Mouse (Mus musculus): Measurements from ENCODE around the gene Top1. TPM values are rescaled to one million over a fixed set of nuclear protein-coding genes. Genes with fewer than 3 reads are reported as not detected.
A peak's percentile ranks its signal among the peaks of the same experiment; 100 is the strongest.

The Top1 gene
- polyA plus RNA-seq, 1 experiment, result 21.5 TPM

DNA sequence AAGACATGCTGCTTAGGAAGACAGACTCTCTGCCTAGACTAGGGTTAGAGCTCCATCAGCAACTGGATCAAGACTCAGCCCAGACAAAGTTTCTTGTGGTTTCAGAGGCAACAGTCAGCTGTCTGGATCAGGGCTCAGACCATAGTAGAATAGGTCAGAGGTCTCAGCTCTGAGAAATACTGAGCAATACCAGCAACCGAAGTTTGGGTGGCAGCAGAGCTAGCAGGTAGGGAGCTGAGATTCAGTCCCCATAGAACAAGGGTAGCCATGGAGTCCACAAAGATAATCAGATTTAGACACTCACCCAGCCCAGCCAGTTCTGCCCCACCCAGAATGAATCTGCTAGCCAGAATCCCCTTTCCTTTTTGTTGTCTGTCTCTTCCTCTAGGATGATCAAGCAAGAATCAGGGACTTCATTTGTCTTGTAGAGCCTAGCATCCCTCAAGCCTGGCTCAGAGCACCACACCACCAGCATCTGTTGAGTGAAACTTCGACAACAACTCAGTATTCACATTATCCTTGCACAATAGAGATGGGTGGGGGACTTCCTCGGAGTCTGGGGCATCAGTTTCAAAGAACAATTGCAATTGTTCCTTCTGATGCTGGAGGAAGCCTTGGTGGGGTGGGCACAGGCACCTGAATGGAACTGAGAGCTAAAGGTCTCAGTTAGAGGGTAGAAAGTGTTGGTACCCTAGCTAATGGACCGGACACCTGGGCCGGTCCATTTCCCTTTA is 32.3 kb upstream of the Top1 start:
- Histone ChIP-seq H3ac (ENCODE audit: control insufficient read depth, insufficient read length, low read depth) (no peak overlapping the region), H3K79me3 (ENCODE audit: low read depth) (no peaks in the 10 kb centered on the region), H3K36me3 (ENCODE audit: control insufficient read depth, insufficient read depth) (no peaks in the 10 kb centered on the region), H3K27me3 (ENCODE audit: control insufficient read depth, insufficient read depth, insufficient read length) (no peaks in the 10 kb centered on the region), H3K79me2 (ENCODE audit: control insufficient read depth, insufficient read depth) (no peaks in the 10 kb centered on the region), H3K4me3 (ENCODE audit: insufficient read depth, poor library complexity, severe bottlenecking) (no peak overlapping the region)
- TF ChIP-seq MAX (IDR thresholded peaks at IDR 0.05) (no peak), CTCF (IDR thresholded peaks at IDR 0.05; ENCODE audit: control insufficient read depth, insufficient read depth, insufficient read length) (no peak), USF1 (IDR thresholded peaks at IDR 0.05; ENCODE audit: low read depth) (no peak), FOSL1 (IDR thresholded peaks at IDR 0.05; ENCODE audit: insufficient read depth, low read length, poor library complexity, severe bottlenecking) (no peak), CEBPB (IDR thresholded peaks at IDR 0.05; ENCODE audit: low read depth) (no peak), MYOD1 (IDR thresholded peaks at IDR 0.05; ENCODE audit: control insufficient read depth, insufficient read length, low read depth) (no peak), MYOG (IDR thresholded peaks at IDR 0.05; ENCODE audit: control insufficient read depth, extremely low read depth, insufficient read length) (no peak)

DNA sequence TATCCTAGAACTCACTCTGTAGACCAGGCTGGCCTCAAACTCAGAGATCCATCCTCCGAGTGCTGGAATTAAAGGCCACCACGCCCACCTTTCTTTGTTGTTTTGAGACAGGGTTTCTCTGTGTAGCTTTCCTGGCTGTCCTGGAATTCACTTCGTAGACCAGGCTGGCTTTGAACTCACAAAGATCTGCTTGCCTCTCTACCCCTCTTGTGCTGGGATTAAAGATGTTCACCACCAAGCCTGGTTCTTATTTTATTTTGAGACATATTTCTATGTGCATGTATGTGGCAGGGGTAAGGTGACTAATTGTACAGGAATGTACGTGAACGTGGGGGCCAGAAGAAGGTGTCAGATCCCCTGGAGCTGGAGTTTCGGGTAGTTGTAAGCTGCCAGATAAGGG is 27.9 kb upstream of the Top1 start:
- Histone ChIP-seq H3K4me3 (ENCODE audit: insufficient read depth, poor library complexity, severe bottlenecking) (no peak overlapping the region), H3K36me3 (ENCODE audit: control insufficient read depth, insufficient read depth) (no peaks in the 10 kb centered on the region), H3ac (ENCODE audit: control insufficient read depth, insufficient read length, low read depth) (no peak overlapping the region), H3K79me3 (ENCODE audit: low read depth) (no peaks in the 10 kb centered on the region), H3K79me2 (ENCODE audit: control insufficient read depth, insufficient read depth) (no peaks in the 10 kb centered on the region), H3K27me3 (ENCODE audit: control insufficient read depth, insufficient read depth, insufficient read length) (no peaks in the 10 kb centered on the region)
- TF ChIP-seq MYOD1 (IDR thresholded peaks at IDR 0.05; ENCODE audit: control insufficient read depth, insufficient read length, low read depth) (no peak), USF1 (IDR thresholded peaks at IDR 0.05; ENCODE audit: low read depth) (no peak), MAX (IDR thresholded peaks at IDR 0.05) (no peak)

DNA sequence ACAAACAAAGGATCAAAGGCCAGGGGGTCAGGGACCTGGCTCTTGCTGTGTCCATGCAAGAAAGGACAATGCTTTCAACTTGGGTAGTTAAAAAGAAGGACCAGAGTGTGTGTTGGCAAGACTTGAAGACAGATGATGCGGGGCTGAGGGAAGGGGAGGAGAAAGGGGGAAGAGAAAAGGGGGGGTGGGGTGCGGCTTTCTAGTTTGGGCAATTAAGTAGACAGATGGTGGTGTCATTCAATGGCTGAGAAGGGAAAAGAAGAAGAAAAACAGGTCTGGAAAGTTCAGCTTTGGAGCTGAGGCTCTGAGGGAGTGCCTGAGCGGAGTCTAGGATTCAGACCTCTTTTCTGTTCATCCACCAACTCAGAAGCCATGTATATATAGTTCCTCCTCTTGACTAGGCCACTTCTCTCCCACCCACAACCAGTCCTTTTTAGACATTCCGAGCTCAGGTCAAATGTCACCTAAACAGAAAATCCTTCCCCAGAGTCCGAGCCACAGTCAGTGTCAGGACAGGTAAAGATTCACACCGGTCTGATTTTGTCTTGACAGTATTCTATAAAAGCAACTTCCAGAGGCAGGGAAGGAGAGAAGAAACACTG is 27.0 kb upstream of the Top1 start:
- H3K27me3 ChIP-seq (ENCODE audit: control insufficient read depth, insufficient read depth, insufficient read length), result no peaks in the 10 kb centered on the region
- no peak overlapping the region for H3ac ChIP-seq (ENCODE audit: control insufficient read depth, insufficient read length, low read depth)
- no peaks in the 10 kb centered on the region for H3K36me3 ChIP-seq (ENCODE audit: control insufficient read depth, insufficient read depth)
- H3K79me3 ChIP-seq (ENCODE audit: low read depth), result no peaks in the 10 kb centered on the region
- TF ChIP-seq CTCF (IDR thresholded peaks at IDR 0.05; ENCODE audit: control insufficient read depth, insufficient read depth, insufficient read length) (no peak), MYOD1 (IDR thresholded peaks at IDR 0.05; ENCODE audit: control insufficient read depth, insufficient read length, low read depth) (peak; percentile 57), MYOG (IDR thresholded peaks at IDR 0.05; ENCODE audit: control insufficient read depth, extremely low read depth, insufficient read length) (no peak), USF1 (IDR thresholded peaks at IDR 0.05; ENCODE audit: low read depth) (no peak), MAX (IDR thresholded peaks at IDR 0.05) (no peak), CEBPB (IDR thresholded peaks at IDR 0.05; ENCODE audit: low read depth) (no peak)
- no peak overlapping the region for H3K4me3 ChIP-seq (ENCODE audit: insufficient read depth, poor library complexity, severe bottlenecking)
- H3K79me2 ChIP-seq (ENCODE audit: control insufficient read depth, insufficient read depth), result no peaks in the 10 kb centered on the region

DNA sequence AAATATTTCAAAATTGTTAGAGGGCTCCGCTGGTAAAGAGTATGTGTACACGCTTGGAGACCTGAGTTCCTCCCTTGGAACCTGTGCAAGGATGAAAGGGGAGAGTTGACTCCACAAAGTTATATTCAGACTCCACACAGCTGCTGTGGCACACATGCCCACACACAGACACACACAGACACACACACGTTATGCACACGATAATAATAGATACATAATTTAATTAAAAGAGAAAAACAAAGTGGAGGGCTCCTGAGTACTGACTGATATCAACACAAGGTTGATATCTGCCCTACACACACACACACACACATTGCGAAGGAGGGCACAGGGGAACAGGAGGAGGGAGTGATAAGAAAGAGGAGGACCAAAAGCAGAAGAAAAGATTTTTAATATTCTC is 26.4 kb upstream of the Top1 start:
- Histone ChIP-seq H3K4me3 (ENCODE audit: insufficient read depth, poor library complexity, severe bottlenecking) (no peak overlapping the region), H3K79me2 (ENCODE audit: control insufficient read depth, insufficient read depth) (no peaks in the 10 kb centered on the region), H3K36me3 (ENCODE audit: control insufficient read depth, insufficient read depth) (no peaks in the 10 kb centered on the region), H3K27me3 (ENCODE audit: control insufficient read depth, insufficient read depth, insufficient read length) (no peaks in the 10 kb centered on the region), H3ac (ENCODE audit: control insufficient read depth, insufficient read length, low read depth) (no peak overlapping the region), H3K79me3 (ENCODE audit: low read depth) (no peaks in the 10 kb centered on the region)
- TF ChIP-seq USF1 (IDR thresholded peaks at IDR 0.05; ENCODE audit: low read depth) (no peak), MYOD1 (IDR thresholded peaks at IDR 0.05; ENCODE audit: control insufficient read depth, insufficient read length, low read depth) (no peak), CEBPB (IDR thresholded peaks at IDR 0.05; ENCODE audit: low read depth) (no peak), CTCF (IDR thresholded peaks at IDR 0.05; ENCODE audit: control insufficient read depth, insufficient read depth, insufficient read length) (no peak), MYOG (IDR thresholded peaks at IDR 0.05; ENCODE audit: control insufficient read depth, extremely low read depth, insufficient read length) (no peak), FOSL1 (IDR thresholded peaks at IDR 0.05; ENCODE audit: insufficient read depth, low read length, poor library complexity, severe bottlenecking) (no peak), MAX (IDR thresholded peaks at IDR 0.05) (no peak)

DNA sequence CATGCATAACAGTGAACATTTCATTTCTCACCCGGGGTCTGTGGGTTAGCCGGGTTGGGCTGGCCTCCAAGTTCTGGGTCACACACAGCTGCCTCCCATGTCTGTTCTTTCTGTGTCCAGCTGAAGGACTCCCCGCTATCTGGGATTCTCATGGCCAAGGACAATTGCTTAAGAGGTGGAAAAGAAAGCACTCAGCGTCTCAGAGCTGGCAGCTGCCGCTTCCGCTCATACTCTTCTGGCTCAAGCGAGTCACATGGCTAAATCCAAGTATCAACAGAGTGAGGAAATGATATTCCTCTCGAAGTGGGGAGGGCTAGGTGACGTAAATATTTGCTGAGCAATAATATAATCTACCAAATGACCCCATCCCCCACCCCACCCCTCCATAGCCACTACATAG is 25.9 kb upstream of the Top1 start:
- no peak for TF ChIP-seq MYOG (IDR thresholded peaks at IDR 0.05; ENCODE audit: control insufficient read depth, extremely low read depth, insufficient read length)
- TF ChIP-seq CEBPB (IDR thresholded peaks at IDR 0.05; ENCODE audit: low read depth), result peak; percentile 37
- TF ChIP-seq FOSL1 (IDR thresholded peaks at IDR 0.05; ENCODE audit: insufficient read depth, low read length, poor library complexity, severe bottlenecking), result no peak
- peak; percentile 83 for TF ChIP-seq USF1 (IDR thresholded peaks at IDR 0.05; ENCODE audit: low read depth)
- no peak for TF ChIP-seq MYOD1 (IDR thresholded peaks at IDR 0.05; ENCODE audit: control insufficient read depth, insufficient read length, low read depth)
- no peak for TF ChIP-seq CTCF (IDR thresholded peaks at IDR 0.05; ENCODE audit: control insufficient read depth, insufficient read depth, insufficient read length)
- peak; percentile 21 for TF ChIP-seq MAX (IDR thresholded peaks at IDR 0.05)
- Histone ChIP-seq H3K79me2 (ENCODE audit: control insufficient read depth, insufficient read depth) (no peaks in the 10 kb centered on the region), H3K36me3 (ENCODE audit: control insufficient read depth, insufficient read depth) (no peaks in the 10 kb centered on the region), H3K79me3 (ENCODE audit: low read depth) (no peaks in the 10 kb centered on the region), H3K27me3 (ENCODE audit: control insufficient read depth, insufficient read depth, insufficient read length) (no peaks in the 10 kb centered on the region), H3ac (ENCODE audit: control insufficient read depth, insufficient read length, low read depth) (peak overlapping the region; percentile 6), H3K4me3 (ENCODE audit: insufficient read depth, poor library complexity, severe bottlenecking) (no peak overlapping the region)
